Mouse (Mus musculus): Measurements from ENCODE around the gene Pde1a.

The Pde1a gene

DNA sequence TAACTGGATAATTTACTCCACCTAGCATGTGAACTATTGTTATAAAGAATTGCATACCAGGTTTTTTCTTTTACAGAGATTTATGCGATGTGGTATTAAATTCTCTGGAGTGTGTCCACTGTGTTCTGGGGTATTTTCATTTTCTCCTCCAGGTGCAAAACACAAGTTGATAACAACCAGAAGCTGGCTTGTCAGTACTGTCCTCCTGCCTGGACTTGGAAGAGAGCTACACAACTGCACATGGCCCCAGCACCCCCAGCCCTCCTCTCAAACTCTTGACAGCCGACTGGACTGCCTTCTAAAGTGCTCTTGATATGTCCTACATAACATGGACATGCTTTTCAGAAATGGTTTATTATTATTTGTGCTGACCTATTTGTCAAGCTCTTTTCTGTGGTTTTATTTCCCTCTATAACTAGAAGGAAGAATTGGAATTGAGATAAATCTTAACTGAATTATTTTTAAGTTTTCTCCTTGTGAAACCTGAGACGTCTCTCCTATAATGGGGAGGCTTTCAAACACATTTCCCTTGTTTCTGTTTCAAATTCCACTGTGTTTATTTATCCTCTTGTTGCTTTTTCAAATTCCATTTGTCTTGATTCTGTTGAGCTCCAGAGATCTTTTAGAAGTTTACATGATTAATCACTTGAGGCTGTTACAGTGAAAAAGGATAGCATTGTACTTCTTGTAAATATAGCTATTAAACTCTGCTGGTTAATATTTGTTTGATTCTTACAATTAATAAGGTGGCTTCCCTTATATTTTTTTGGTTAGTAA, 313.4 kb downstream of the Pde1a start:
- DNase-seq (ENCODE audit: low spot score) = no peak

DNA sequence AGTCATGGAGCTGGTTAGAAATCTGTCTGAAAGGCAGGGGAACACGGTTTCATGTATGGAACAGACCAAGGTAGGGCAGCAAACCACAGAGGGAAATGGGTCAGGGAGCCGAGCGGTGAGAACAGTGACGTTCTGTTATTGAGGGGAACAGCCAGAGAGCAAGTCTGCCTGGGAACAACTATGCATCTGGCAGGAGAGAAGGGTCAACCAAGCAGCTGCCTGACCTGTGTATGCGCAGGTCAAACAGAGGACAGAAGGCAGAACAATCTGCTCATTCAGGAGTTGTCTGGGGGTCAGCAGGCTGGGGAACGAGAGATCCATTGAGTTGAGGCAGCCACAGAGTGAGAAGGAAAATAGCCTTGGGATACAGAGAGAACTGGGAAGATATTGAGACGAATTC, 330.6 kb downstream of the Pde1a start:
- no peak for DNase-seq (ENCODE audit: low spot score)

- DNase-seq (ENCODE audit: low spot score) = no peak
Measured at GRCm38 (mm10) chr2:79797444-79797843, 331.8 kb downstream of the Pde1a start.

DNA sequence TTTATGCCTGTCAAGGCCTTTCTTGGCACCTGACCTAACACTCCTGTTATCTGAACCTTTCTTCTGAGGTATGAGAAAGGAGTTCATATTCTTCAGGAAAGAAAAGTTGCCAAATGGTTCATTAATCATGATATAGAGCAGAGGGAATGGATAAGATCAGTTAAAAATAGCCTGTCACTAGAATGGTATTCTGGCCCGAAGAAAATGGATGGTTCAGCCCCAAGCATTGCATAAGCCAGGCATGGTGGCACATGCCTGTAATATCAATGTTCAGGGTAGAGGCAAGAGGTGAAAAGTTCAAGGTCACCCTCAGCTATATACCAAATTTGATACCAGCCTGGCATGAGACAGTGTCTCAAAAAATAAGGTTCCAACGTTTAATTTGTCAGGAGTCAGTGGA, 336.1 kb downstream of the Pde1a start:
- no peak for DNase-seq (ENCODE audit: low spot score)

GRCm38 (mm10) chr2:79786467-79786866, 342.8 kb downstream of the Pde1a start:
- DNase-seq (ENCODE audit: low spot score) = no peak

GRCm38 (mm10) chr2:79785541-79786134, 343.6 kb downstream of the Pde1a start:
- no peak for DNase-seq (ENCODE audit: low spot score)

Measured in urinary bladder, postnatal 14 days (tissue).